Mouse (Mus musculus) cortical plate, adult 2 months (tissue): ENCODE data around the gene Foxp4.

Source experiments
- CTCF ChIP-seq: fragments of 200-500 bp; IDR thresholded peaks from 2 replicates; pipeline ENCODE4 v1.5.1; 2011; ENCODE audit warnings: mild to moderate bottlenecking, control low read depth, low read length; ENCODE audit not compliant: insufficient read depth; ENCODE audit errors: extremely low read depth
- POLR2A ChIP-seq: fragments of 200-500 bp; IDR thresholded peaks from 2 replicates; pipeline ENCODE4 v1.6.1; 2011; ENCODE audit warnings: mild to moderate bottlenecking, low read length, control low read depth; ENCODE audit not compliant: insufficient read depth; ENCODE audit errors: extremely low read depth

GRCm38 (mm10) chr17:47889267-47889666 is 35.2 kb downstream of the Foxp4 start:
- TF ChIP-seq CTCF (no peak), POLR2A (no peak)
